Mouse (Mus musculus) forebrain, embryonic 16.5 days (tissue): ENCODE data around the gene Ftl1. TPM values are rescaled to one million over a fixed set of nuclear protein-coding genes. Genes with fewer than 3 reads are reported as not detected.

Source experiments
- ATAC-seq: fragments of 200-750 bp; cut with Nextera tagmentation; 2 replicates; pipeline ENCODE4 v1.8.0; 2017; ENCODE audit warnings: mild to moderate bottlenecking, moderate library complexity
- H3K27ac ChIP-seq: fragments of 300-500 bp; sonication (generic); 2 replicates; pipeline ENCODE4 v1.5.1; 2014; ENCODE audit warnings: low read length, control low read depth
- H3K27me3 ChIP-seq: fragments of 300-500 bp; sonication (generic); replicated peaks from 2 replicates; pipeline ENCODE4 v1.6.1; 2014; ENCODE audit warnings: low read length; ENCODE audit not compliant: control insufficient read depth, insufficient read depth
- H3K36me3 ChIP-seq: fragments of 300-500 bp; sonication (generic); 2 replicates; pipeline ENCODE4 v1.6.1; 2014; ENCODE audit not compliant: control insufficient read depth, insufficient read depth
- H3K4me1 ChIP-seq: fragments of 300-500 bp; sonication (generic); replicated peaks from 2 replicates; pipeline ENCODE4 v1.6.1; 2014; ENCODE audit warnings: low read length; ENCODE audit not compliant: control insufficient read depth, insufficient read depth
- H3K4me2 ChIP-seq: fragments of 300-500 bp; sonication (generic); 2 replicates; pipeline ENCODE4 v1.6.1; 2014; ENCODE audit warnings: mild to moderate bottlenecking, low read length, control low read depth
- H3K4me3 ChIP-seq: fragments of 300-500 bp; sonication (generic); replicated peaks from 2 replicates; pipeline ENCODE4 v1.5.1; 2014; ENCODE audit warnings: mild to moderate bottlenecking, low read length, control low read depth
- H3K9ac ChIP-seq: fragments of 300-500 bp; sonication (generic); replicated peaks from 2 replicates; pipeline ENCODE4 v1.6.1; 2014; ENCODE audit warnings: low read depth, low read length, control low read depth
- H3K9me3 ChIP-seq: fragments of 300-500 bp; sonication (generic); 2 replicates; pipeline ENCODE4 v1.6.1; 2016; ENCODE audit warnings: low read length; ENCODE audit not compliant: control insufficient read depth
- WGBS: fragments of 180-500 bp; shearing (Covaris S2); extraction: QIAGEN DNeasy Blood & Tissue Kit; methylation state at CpG from one replicate; pipeline ENCODE4 v1.1.7; 2014; 5-methylcytosine and 5-hydroxymethylcytosine counted together
- polyA plus RNA-seq: library from polyadenylated mRNA; unstranded; fragments of >200 nt; fragmentation: Nextera tagmentation; extraction: Ambion mirVana; gene quantifications from 2 replicates; pipeline ENCODE4 v1.2.1, GENCODE M21; 2015

Gene Ftl1
- polyA plus RNA-seq, 1 experiment from 2014 or later, result 5,899 TPM

GRCm38 (mm10) chr7:45457204-45458060 lies 2.3 kb downstream of the Ftl1 start:
- 66% methylated on average over 9 of the region's 10 CpGs for WGBS
- H3K36me3 ChIP-seq, result peaks cover 14% of the 10 kb centered on the region
- peak overlapping the region; percentile 88 for H3K9ac ChIP-seq
- H3K27me3 ChIP-seq, result no peaks in the 10 kb centered on the region
- H3K9me3 ChIP-seq, result no peaks in the 10 kb centered on the region
- peaks cover 30% of the 10 kb centered on the region for H3K4me1 ChIP-seq
- no peak for ATAC-seq
- peak overlapping the region; percentile 53 for H3K4me3 ChIP-seq
- H3K27ac ChIP-seq, result 0 out of 2 replicates have a peak overlapping the region, but pooled peaks have one; percentile 12
- H3K4me2 ChIP-seq, result peak overlapping the region; percentile 98

GRCm38 (mm10) chr7:45456721-45457203 lies 2.9 kb downstream of the Ftl1 start:
- no peak overlapping the region for H3K27ac ChIP-seq
- no peaks in the 10 kb centered on the region for H3K27me3 ChIP-seq
- H3K9me3 ChIP-seq, result no peaks in the 10 kb centered on the region
- peak overlapping the region; percentile 98 for H3K4me2 ChIP-seq
- ATAC-seq, result no peak
- peaks cover 30% of the 10 kb centered on the region for H3K4me1 ChIP-seq
- H3K4me3 ChIP-seq, result no peak overlapping the region; the same call in none of the 2 replicates
- H3K36me3 ChIP-seq, result peaks cover 14% of the 10 kb centered on the region
- peak overlapping the region; percentile 7; the same call in 1 of the 2 replicates for H3K9ac ChIP-seq
- 56% methylated on average over 9 of the region's 9 CpGs for WGBS

DNA sequence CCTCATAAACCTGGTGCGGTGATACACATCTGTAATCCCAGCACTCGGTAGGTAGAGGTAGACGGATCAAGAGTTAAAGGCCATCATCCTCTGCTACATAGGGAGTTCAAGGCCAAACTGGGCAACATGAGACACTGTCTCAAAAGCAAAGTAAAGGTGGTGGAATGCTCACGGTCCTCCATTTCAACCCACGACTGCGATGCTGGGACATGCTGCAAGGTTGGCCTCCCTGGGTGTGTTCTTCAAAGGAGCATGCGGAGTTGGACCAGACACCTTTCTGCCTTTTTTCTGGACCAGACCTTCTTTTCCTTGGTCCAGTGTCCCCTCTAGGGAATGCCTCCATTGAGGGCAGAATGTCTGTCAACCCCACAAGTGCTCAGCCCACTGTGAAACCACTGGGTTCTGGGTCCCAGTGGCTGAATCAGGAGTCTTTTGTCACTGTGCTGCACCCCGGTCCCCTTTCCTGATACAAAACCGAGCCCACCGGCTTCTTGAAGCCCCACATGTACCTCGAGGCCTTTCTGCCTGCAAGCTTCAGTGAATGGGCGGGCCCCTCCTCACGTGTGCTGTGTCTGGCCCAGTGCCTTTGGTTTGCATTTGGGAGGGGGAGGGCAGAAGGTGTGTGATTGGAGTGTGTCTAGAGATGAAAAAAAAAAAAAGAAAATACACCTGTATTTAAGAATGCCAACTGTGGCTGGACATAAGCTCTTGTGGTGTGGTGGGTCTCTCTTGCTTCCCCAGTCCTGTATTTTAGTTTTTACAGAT lies 3.6 kb downstream of the Ftl1 start:
- ATAC-seq, result no peak
- Histone ChIP-seq H3K9ac (no peak overlapping the region), H3K36me3 (peaks cover 14% of the 10 kb centered on the region), H3K9me3 (no peaks in the 10 kb centered on the region), H3K4me3 (no peak overlapping the region), H3K4me1 (peaks cover 29% of the 10 kb centered on the region), H3K27me3 (no peaks in the 10 kb centered on the region), H3K4me2 (no peak overlapping the region), H3K27ac (no peak overlapping the region)
- WGBS, result 73% methylated on average over 13 of the region's 13 CpGs

DNA sequence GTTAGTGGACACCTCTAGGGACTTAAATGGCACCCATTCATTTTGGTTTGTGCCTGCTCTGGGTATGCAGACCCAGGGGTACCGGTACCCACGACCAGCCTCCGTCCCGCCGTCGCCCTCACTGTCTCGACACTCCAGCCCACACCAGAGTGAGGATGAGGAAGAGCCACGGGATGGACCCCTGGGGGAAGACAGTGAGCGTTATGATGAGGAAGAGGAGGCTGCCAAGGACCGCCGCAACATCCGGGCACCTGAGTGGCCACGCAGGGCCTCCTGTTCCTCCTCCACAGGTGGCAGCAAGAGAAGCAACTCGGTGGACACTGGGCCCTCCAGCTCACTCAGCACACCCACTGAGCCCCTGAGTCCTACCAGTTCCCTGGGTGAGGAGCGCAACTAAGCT lies 4.7 kb downstream of the Ftl1 start:
- H3K9ac ChIP-seq, result no peak overlapping the region
- peaks cover 18% of the 10 kb centered on the region for H3K4me1 ChIP-seq
- ATAC-seq, result no peak
- 88% methylated on average over 15 of the region's 15 CpGs for WGBS
- H3K27me3 ChIP-seq, result no peaks in the 10 kb centered on the region
- no peak overlapping the region for H3K4me3 ChIP-seq
- H3K36me3 ChIP-seq, result peaks cover 14% of the 10 kb centered on the region
- H3K9me3 ChIP-seq, result no peaks in the 10 kb centered on the region
- no peak overlapping the region for H3K27ac ChIP-seq
- H3K4me2 ChIP-seq, result no peak overlapping the region

GRCm38 (mm10) chr7:45451344-45451982 lies 8.2 kb downstream of the Ftl1 start:
- no peaks in the 10 kb centered on the region for H3K9me3 ChIP-seq
- H3K27ac ChIP-seq, result no peak overlapping the region
- ATAC-seq, result peak; percentile 79
- H3K9ac ChIP-seq, result no peak overlapping the region
- no peaks in the 10 kb centered on the region for H3K27me3 ChIP-seq
- no peak overlapping the region for H3K4me2 ChIP-seq
- H3K4me1 ChIP-seq, result no peaks in the 10 kb centered on the region
- 54% methylated on average over 23 of the region's 23 CpGs for WGBS
- H3K4me3 ChIP-seq, result no peak overlapping the region
- H3K36me3 ChIP-seq, result peaks cover 5% of the 10 kb centered on the region; the same call in 1 of the 2 replicates

DNA sequence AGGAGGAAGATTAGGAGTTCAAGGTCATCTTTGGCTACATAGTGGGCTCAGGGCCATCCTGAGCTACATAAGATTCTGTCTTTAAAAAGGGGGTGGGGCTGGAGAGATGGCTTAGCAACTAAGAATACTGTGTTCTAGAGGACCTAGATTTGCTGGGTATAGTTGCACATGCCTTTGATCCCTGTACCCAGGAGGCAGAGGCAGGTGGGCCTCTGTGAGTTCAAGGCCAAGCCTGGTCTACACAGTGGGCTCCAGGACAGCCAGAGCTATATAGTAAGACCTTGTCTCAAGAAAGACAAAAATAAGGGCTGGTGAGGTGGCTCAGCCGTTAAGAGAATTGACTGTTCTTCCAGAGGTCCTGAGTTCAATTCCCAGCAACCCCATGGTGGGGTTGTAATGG lies 9.7 kb downstream of the Ftl1 start:
- Histone ChIP-seq H3K4me2 (no peak overlapping the region), H3K9me3 (no peaks in the 10 kb centered on the region), H3K4me3 (no peak overlapping the region), H3K27ac (no peak overlapping the region), H3K9ac (no peak overlapping the region), H3K4me1 (no peaks in the 10 kb centered on the region), H3K36me3 (0 out of 2 replicates have a peak, but pooled peaks cover 3% of the 10 kb centered on the region), H3K27me3 (no peaks in the 10 kb centered on the region)
- ATAC-seq, result no peak
- WGBS, result 100% methylated on average over 1 of the region's 1 CpGs

DNA sequence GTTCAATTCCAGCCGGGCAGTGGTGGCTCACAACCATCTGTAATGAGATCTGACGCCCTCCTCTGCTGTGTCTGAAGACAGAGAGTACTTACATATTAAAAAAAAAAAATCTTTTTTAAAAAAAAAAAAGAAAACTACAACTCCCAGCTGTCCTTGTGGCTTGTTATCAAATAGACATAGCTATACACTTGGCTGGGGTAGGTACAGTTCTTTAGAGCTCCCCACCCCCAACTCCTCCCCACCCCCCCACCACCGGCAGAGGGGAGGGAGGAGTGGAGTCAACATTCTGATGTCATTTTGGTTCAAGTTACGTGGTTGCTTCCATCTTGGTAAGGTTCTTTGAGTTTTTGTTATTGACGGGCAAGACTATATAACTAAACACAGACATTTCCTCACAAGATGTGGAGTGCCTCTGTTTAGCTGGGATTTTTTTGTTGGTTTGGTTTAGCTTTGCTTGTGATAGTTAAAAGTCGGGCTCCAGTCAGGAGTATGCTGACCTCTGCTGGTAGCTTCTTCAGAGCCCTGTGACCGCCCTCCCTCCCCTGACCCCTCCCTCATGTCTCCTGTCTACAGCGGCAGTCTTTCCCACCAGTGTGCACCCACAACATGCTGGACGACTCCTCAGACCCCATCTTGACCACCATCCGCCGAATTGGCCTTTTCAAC lies 12.2 kb downstream of the Ftl1 start:
- H3K4me2 ChIP-seq, result no peak overlapping the region
- 0 out of 2 replicates have a peak, but pooled peaks cover 3% of the 10 kb centered on the region for H3K36me3 ChIP-seq
- H3K27ac ChIP-seq, result no peak overlapping the region
- no peaks in the 10 kb centered on the region for H3K4me1 ChIP-seq
- 41% methylated on average over 11 of the region's 11 CpGs for WGBS
- no peak overlapping the region for H3K4me3 ChIP-seq
- ATAC-seq, result no peak
- no peaks in the 10 kb centered on the region for H3K27me3 ChIP-seq
- no peaks in the 10 kb centered on the region for H3K9me3 ChIP-seq
- no peak overlapping the region for H3K9ac ChIP-seq

DNA sequence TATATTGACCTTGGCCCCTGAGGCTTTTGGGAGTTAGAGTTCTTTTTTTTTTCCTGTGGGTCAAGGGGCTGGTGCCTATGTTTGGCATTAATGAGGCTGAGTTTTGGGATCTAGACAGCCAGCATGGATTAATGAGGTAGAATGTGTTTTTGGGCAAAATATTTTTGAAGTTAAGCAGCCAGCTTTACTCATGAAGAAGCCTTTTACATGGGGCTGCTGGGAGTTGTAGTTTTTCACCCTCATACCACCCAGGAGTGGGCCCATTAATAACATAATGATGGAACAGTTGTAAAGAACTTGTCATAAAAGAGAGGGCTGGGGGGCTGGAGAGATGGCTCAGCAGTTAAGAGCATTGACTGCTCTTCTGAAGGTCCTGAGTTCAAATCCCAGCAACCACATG lies 13.1 kb downstream of the Ftl1 start:
- Histone ChIP-seq H3K4me2 (no peak overlapping the region), H3K9me3 (no peaks in the 10 kb centered on the region), H3K27me3 (no peaks in the 10 kb centered on the region), H3K36me3 (0 out of 2 replicates have a peak, but pooled peaks cover 3% of the 10 kb centered on the region), H3K4me3 (no peak overlapping the region), H3K9ac (no peak overlapping the region), H3K27ac (no peak overlapping the region), H3K4me1 (no peaks in the 10 kb centered on the region)
- no peak for ATAC-seq
